Mouse (Mus musculus) activated CD4-positive, CD25-positive, alpha-beta regulatory T cell, adult 4 months (primary cell): ENCODE measurements around the gene Emilin2. TPM values are rescaled to one million over a fixed set of nuclear protein-coding genes. Genes with fewer than 3 reads are reported as not detected.

Experiments
- ATAC-seq: one replicate; pipeline ENCODE4 v1.8.0; 2017
- polyA plus RNA-seq, 2 experiments: library from polyadenylated mRNA; unstranded; fragments of 100-300 nt; shearing (Covaris generic); gene quantifications; one replicate each; pipeline ENCODE4 v1.2.1; 2017

The Emilin2 gene
- polyA plus RNA-seq, 2 experiments from 2014 or later: 0.11 TPM; not detected in 1

- no peak for ATAC-seq
Observed at GRCm38 (mm10) chr17:71230108-71230709, 81.6 kb downstream of the Emilin2 start.

GRCm38 (mm10) chr17:71228651-71229050, 83.1 kb downstream of the Emilin2 start:
- no peak for ATAC-seq

GRCm38 (mm10) chr17:71227128-71227895, 84.5 kb downstream of the Emilin2 start:
- no peak for ATAC-seq

GRCm38 (mm10) chr17:71225091-71225490, 86.7 kb downstream of the Emilin2 start:
- peak; percentile 56 for ATAC-seq

- peak; percentile 15 for ATAC-seq
Observed at GRCm38 (mm10) chr17:71224521-71224920, 87.3 kb downstream of the Emilin2 start.

GRCm38 (mm10) chr17:71223676-71224075, 88.1 kb downstream of the Emilin2 start:
- no peak for ATAC-seq

- ATAC-seq: no peak
Observed at GRCm38 (mm10) chr17:71221383-71221782, 90.4 kb downstream of the Emilin2 start.

GRCm38 (mm10) chr17:71217111-71217685, 94.6 kb downstream of the Emilin2 start:
- no peak for ATAC-seq

GRCm38 (mm10) chr17:71216263-71216662, 95.5 kb downstream of the Emilin2 start:
- peak; percentile 50 for ATAC-seq

- peak; percentile 32 for ATAC-seq
Observed at GRCm38 (mm10) chr17:71215241-71215839, 96.4 kb downstream of the Emilin2 start.

- peak; percentile 33 for ATAC-seq
Observed at GRCm38 (mm10) chr17:71214514-71215240, 97.1 kb downstream of the Emilin2 start.

GRCm38 (mm10) chr17:71213666-71214065, 98.1 kb downstream of the Emilin2 start:
- ATAC-seq: no peak

GRCm38 (mm10) chr17:71211962-71212646, 99.7 kb downstream of the Emilin2 start:
- ATAC-seq: no peak

GRCm38 (mm10) chr17:71209936-71210335, 101.8 kb downstream of the Emilin2 start:
- ATAC-seq: no peak

GRCm38 (mm10) chr17:71208921-71209320, 102.9 kb downstream of the Emilin2 start:
- ATAC-seq: no peak

GRCm38 (mm10) chr17:71208376-71208775, 103.4 kb downstream of the Emilin2 start:
- ATAC-seq: no peak

GRCm38 (mm10) chr17:71207268-71207667, 104.5 kb downstream of the Emilin2 start:
- ATAC-seq: no peak

GRCm38 (mm10) chr17:71206136-71206893, 105.5 kb downstream of the Emilin2 start:
- ATAC-seq: no peak

GRCm38 (mm10) chr17:71204809-71205091, 107.0 kb downstream of the Emilin2 start:
- peak; percentile 48 for ATAC-seq

- ATAC-seq: peak; percentile 67
Observed at GRCm38 (mm10) chr17:71203998-71204808, 107.6 kb downstream of the Emilin2 start.
